Mouse (Mus musculus) liver, embryonic 11.5 days (tissue): ENCODE data around the gene Lap3. TPM values are rescaled to one million over a fixed set of nuclear protein-coding genes. Genes with fewer than 3 reads are reported as not detected.

Experiments used
- polyA plus RNA-seq: library from polyadenylated mRNA; unstranded; fragments of >200 nt; fragmentation: Nextera tagmentation; extraction: Ambion mirVana; gene quantifications from 2 replicates; pipeline ENCODE4 v1.2.1, GENCODE M21; 2014

The Lap3 gene
- polyA plus RNA-seq, 1 experiment from 2014 or later: 112 TPM

Other genes starting within 250 kb of the Lap3 start
- 103 and 116 TPM in 2 replicates for gene Qdpr, start 43.1 kb upstream of the Lap3 start, polyA plus RNA-seq
- not detected in 2 replicates for gene Clrn2, start 39.6 kb upstream of the Lap3 start, polyA plus RNA-seq
- gene Med28, start 26.9 kb downstream of the Lap3 start, polyA plus RNA-seq: 184 and 198 TPM in 2 replicates
- 0.36 and 0.45 TPM in 2 replicates for gene Fam184b, start 146.2 kb downstream of the Lap3 start, polyA plus RNA-seq
- 67.0 and 79.6 TPM in 2 replicates for gene Ncapg, start 176.5 kb downstream of the Lap3 start, polyA plus RNA-seq